Mouse (Mus musculus) A20 (cell line): ENCODE results near the gene Col27a1.
A peak's percentile ranks its signal among the peaks of the same experiment; 100 is the strongest.

Experiments
- DNase-seq: peaks from one replicate; pipeline ENCODE4 v3.0.0-alpha.2; 2011; ENCODE audit warnings: low read depth, low spot score

Col27a1 gene

GRCm38 (mm10) chr4:63258096-63258495 lies 44.3 kb downstream of the Col27a1 start:
- DNase-seq: no peak

GRCm38 (mm10) chr4:63259066-63259465 lies 45.3 kb downstream of the Col27a1 start:
- no peak for DNase-seq

- no peak for DNase-seq
These were observed 46.7 kb downstream of the Col27a1 start for GRCm38 (mm10) chr4:63260506-63260905.

- no peak for DNase-seq
These were observed 49.1 kb downstream of the Col27a1 start for GRCm38 (mm10) chr4:63262941-63263340.

GRCm38 (mm10) chr4:63266276-63266675 lies 52.5 kb downstream of the Col27a1 start:
- DNase-seq: no peak

- no peak for DNase-seq
These were observed 53.3 kb downstream of the Col27a1 start for GRCm38 (mm10) chr4:63267121-63267520.

GRCm38 (mm10) chr4:63267586-63267985 lies 53.8 kb downstream of the Col27a1 start:
- DNase-seq: no peak

- DNase-seq: no peak
These were observed 55.0 kb downstream of the Col27a1 start for GRCm38 (mm10) chr4:63268777-63269176.

- no peak for DNase-seq
These were observed 60.7 kb downstream of the Col27a1 start for GRCm38 (mm10) chr4:63274516-63274915.

GRCm38 (mm10) chr4:63275251-63275650 lies 61.4 kb downstream of the Col27a1 start:
- no peak for DNase-seq

- no peak for DNase-seq
These were observed 62.8 kb downstream of the Col27a1 start for GRCm38 (mm10) chr4:63276571-63276970.

- no peak for DNase-seq
These were observed 65.0 kb downstream of the Col27a1 start for GRCm38 (mm10) chr4:63278821-63279220.

GRCm38 (mm10) chr4:63281694-63282093 lies 67.9 kb downstream of the Col27a1 start:
- DNase-seq: no peak

GRCm38 (mm10) chr4:63283319-63283718 lies 69.5 kb downstream of the Col27a1 start:
- no peak for DNase-seq

- no peak for DNase-seq
These were observed 72.2 kb downstream of the Col27a1 start for GRCm38 (mm10) chr4:63286034-63286433.

GRCm38 (mm10) chr4:63288497-63288896 lies 74.7 kb downstream of the Col27a1 start:
- DNase-seq: peak; percentile 8

- no peak for DNase-seq
These were observed 76.3 kb downstream of the Col27a1 start for GRCm38 (mm10) chr4:63290081-63290480.

GRCm38 (mm10) chr4:63291075-63291474 lies 77.3 kb downstream of the Col27a1 start:
- no peak for DNase-seq

- no peak for DNase-seq
These were observed 77.9 kb downstream of the Col27a1 start for GRCm38 (mm10) chr4:63291658-63292057.

GRCm38 (mm10) chr4:63295641-63296040 lies 81.8 kb downstream of the Col27a1 start:
- DNase-seq: no peak

GRCm38 (mm10) chr4:63296263-63296662 lies 82.5 kb downstream of the Col27a1 start:
- DNase-seq: no peak

- DNase-seq: no peak
These were observed 83.1 kb downstream of the Col27a1 start for GRCm38 (mm10) chr4:63296876-63297275.

- no peak for DNase-seq
These were observed 84.4 kb downstream of the Col27a1 start for GRCm38 (mm10) chr4:63298191-63298590.

GRCm38 (mm10) chr4:63302641-63303040 lies 88.8 kb downstream of the Col27a1 start:
- no peak for DNase-seq
